Mouse (Mus musculus) left cerebral cortex, postnatal 25 days (tissue): ENCODE measurements around the gene Gm15107. TPM values are rescaled to one million over a fixed set of nuclear protein-coding genes. Genes with fewer than 3 reads are reported as not detected.
"Not testable (repeated sequence)": the region's sequence is repeated elsewhere in the genome, so short reads cannot be mapped to it uniquely, and the experiment has no call there.

Experiments used
- DNase-seq, 2 experiments: peaks; one replicate each; pipeline ENCODE4 v3.0.0; 2022; ENCODE audit warnings: low spot score in 2 of 2, mixed read lengths in 1 of 2
- intact Hi-C: fragments of 180-260 bp; cut with DNase I; formaldehyde crosslinking; loops from one replicate; pipeline ENCODE4 v1.15.1; 2025
- total RNA-seq, 2 experiments: library from RNA; stranded (reverse); gene quantifications; 2 replicates each; pipeline ENCODE4 v1.2.3; 2021

Gene Gm15107
- total RNA-seq, result not detected

DNA sequence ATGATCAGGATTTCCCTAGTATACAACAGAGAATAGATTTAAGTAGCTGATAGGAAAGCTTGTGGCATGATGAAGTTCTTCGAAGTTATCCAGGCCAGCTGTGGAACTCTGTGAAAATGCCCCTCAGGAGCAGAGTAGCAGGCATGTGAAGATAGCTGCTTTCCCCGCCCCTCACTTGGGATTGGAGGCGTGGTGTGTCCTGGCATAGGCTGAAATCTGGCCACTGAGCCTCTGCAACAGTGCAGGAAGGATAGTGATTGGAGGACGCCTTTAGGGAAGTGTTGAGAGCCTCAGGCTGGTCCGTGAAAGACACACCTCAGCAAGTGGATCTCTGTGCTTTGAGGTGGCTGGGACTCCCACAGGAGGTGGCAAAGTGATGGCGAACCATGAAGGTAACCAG lies at the start of gene Gm15107:
TSS of gene Gm15107 (plus strand) at position 301 of the 400 bp plus-strand sequence.
- DNase-seq, intact Hi-C loops: not testable (repeated sequence)

Other genes with a start within 250 kb of the Gm15107 start
- gene Gm15080, start 187.7 kb upstream of the Gm15107 start, total RNA-seq, result not detected